Mouse (Mus musculus) heart, adult 2 months (tissue): ENCODE results near the gene Akap12. TPM values are rescaled to one million over a fixed set of nuclear protein-coding genes. Genes with fewer than 3 reads are reported as not detected.

Experiments
- DNase-seq, 2 experiments: peaks; one replicate each; pipeline ENCODE4 v3.0.0; 2021
- H3K27ac ChIP-seq: fragments of 200-600 bp; 2 replicates; pipeline ENCODE4 v1.8.1; 2022
- H3K27me3 ChIP-seq: fragments of 200-500 bp; 2 replicates; pipeline ENCODE4 v1.6.1; 2012; ENCODE audit warnings: mild to moderate bottlenecking, low read length, inconsistent platforms, mixed read lengths; ENCODE audit not compliant: control insufficient read depth, insufficient read depth
- H3K36me3 ChIP-seq: fragments of 200-500 bp; 2 replicates; pipeline ENCODE4 v1.6.1; 2012; ENCODE audit warnings: low read length, inconsistent platforms; ENCODE audit not compliant: control insufficient read depth, insufficient read depth
- H3K4me1 ChIP-seq: fragments of 200-500 bp; 2 replicates; pipeline ENCODE4 v1.6.1; 2011; ENCODE audit warnings: low read length; ENCODE audit not compliant: control insufficient read depth, insufficient read depth
- H3K4me3 ChIP-seq: fragments of 200-600 bp; 2 replicates; pipeline ENCODE4 v1.8.1; 2022
- H3K79me2 ChIP-seq: fragments of 200-500 bp; replicated peaks from 2 replicates; pipeline ENCODE4 v1.6.1; 2012; ENCODE audit warnings: mild to moderate bottlenecking, inconsistent platforms, low read length, moderate library complexity, mixed read lengths; ENCODE audit not compliant: control insufficient read depth, insufficient read depth
- H3K9ac ChIP-seq: fragments of 200-500 bp; 2 replicates; pipeline ENCODE4 v1.6.1; 2012; ENCODE audit warnings: low read depth, mild to moderate bottlenecking, control low read depth, inconsistent platforms, low read length, mixed read lengths
- CTCF ChIP-seq: fragments of 200-600 bp; IDR thresholded peaks from 2 replicates; pipeline ENCODE4 v1.8.1; 2022; ENCODE audit warnings: antibody characterized with exemption, mild to moderate bottlenecking, moderate library complexity
- EP300 ChIP-seq: fragments of 200-500 bp; IDR thresholded peaks from 2 replicates; pipeline ENCODE4 v1.6.1; 2011; ENCODE audit warnings: low read depth, low read length, control low read depth; ENCODE audit not compliant: insufficient read depth
- POLR2A ChIP-seq: fragments of 200-500 bp; IDR thresholded peaks from 2 replicates; pipeline ENCODE4 v1.6.1; 2011; ENCODE audit warnings: mild to moderate bottlenecking, low read depth, low read length, control low read depth; ENCODE audit not compliant: insufficient read depth
- WGBS: fragments of 180-500 bp; shearing (Covaris S2); methylation state at CpG from one replicate; pipeline ENCODE4 v1.1.7; 2018; 5-methylcytosine and 5-hydroxymethylcytosine counted together
- intact Hi-C: fragments of 180-260 bp; cut with DNase I; formaldehyde crosslinking; loops from one replicate; pipeline ENCODE4 v1.15.1; 2025
- polyA plus RNA-seq: library from polyadenylated mRNA; depleted of rRNA; stranded (reverse); fragments of >200 nt; gene quantifications from 2 replicates; pipeline ENCODE4 v1.2.3, GENCODE M21; 2012
- total RNA-seq, 2 experiments: library from RNA; stranded (reverse); gene quantifications; 2 replicates each; pipeline ENCODE4 v1.2.3; 2021

Gene Akap12
- total and polyA plus RNA-seq, 3 experiments = 7.5 to 28.0 (median 17.4) TPM

DNA sequence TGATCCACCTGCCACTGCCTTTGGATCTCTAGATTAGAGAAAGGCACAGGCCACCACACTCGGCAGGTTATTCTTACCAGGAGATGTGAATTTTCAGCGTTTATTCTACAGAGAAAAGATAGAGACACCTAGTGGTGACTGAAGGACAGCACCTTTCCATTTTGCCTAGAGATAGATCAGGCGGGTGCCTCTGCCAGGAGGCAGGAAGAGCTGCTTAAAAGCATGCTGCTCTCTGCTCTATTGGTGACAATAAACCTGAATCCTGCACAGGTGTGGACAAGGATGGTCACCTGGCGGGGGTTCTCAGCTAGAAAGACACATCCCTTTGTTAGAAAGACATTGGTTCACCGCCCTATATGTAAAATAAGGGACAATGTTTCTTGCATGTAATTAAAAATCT is 105.8 kb downstream of the Akap12 start:
- Histone ChIP-seq H3K27me3 (no peaks in the 10 kb centered on the region), H3K9ac (no peak overlapping the region), H3K4me3 (no peak overlapping the region), H3K27ac (no peak overlapping the region), H3K36me3 (no peaks in the 10 kb centered on the region), H3K4me1 (peaks cover 6% of the 10 kb centered on the region), H3K79me2 (no peaks in the 10 kb centered on the region; the same call in 1 of the 2 replicates)
- DNase-seq = no peak
- 46% methylated on average over 5 of the region's 5 CpGs for WGBS
- intact Hi-C loops = loop anchor here (10.0 kb wide), 1 partner anchor 837 kb away; no protein-coding TSS in a partner anchor
- TF ChIP-seq POLR2A = no peak
- TF ChIP-seq EP300 = no peak
- TF ChIP-seq CTCF = peak; percentile 83

DNA sequence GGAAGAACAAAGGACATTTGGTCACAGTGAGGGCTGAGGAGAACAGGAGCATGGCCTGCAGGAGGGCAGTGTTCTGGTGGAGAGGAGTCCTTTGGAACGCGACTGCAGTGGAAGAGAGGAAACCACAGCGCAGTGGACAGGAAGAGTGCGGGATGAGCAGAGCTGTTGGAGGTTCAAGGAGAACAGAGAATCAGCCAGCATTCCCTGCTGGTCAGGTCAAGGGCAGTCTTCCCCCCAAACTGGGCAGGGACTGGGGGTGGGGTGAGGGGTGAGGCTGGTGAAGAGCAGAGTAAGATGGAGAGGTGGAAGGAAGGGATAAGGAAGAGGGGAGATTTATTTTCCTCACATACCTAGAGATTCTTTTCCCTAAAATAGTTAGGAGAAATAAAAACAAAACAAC is 107.4 kb downstream of the Akap12 start:
- Histone ChIP-seq H3K27me3 (no peaks in the 10 kb centered on the region), H3K36me3 (no peaks in the 10 kb centered on the region), H3K4me1 (peaks cover 6% of the 10 kb centered on the region), H3K27ac (no peak overlapping the region), H3K9ac (no peak overlapping the region), H3K4me3 (no peak overlapping the region), H3K79me2 (no peaks in the 10 kb centered on the region; the same call in 1 of the 2 replicates)
- no peak for TF ChIP-seq CTCF
- no peak for TF ChIP-seq EP300
- no peak for TF ChIP-seq POLR2A
- 87% methylated on average over 4 of the region's 4 CpGs for WGBS
- intact Hi-C loops = loop anchor here (10.0 kb wide), 1 partner anchor 839 kb away; no protein-coding TSS in a partner anchor
- DNase-seq = no peak

- TF ChIP-seq EP300 (no peak), CTCF (no peak), POLR2A (no peak)
- H3K27me3 ChIP-seq = no peaks in the 10 kb centered on the region
- intact Hi-C loops = loop anchor here (10.0 kb wide), 1 partner anchor 839 kb away; no protein-coding TSS in a partner anchor
- peaks cover 6% of the 10 kb centered on the region for H3K4me1 ChIP-seq
- H3K9ac ChIP-seq = no peak overlapping the region
- no peak overlapping the region for H3K27ac ChIP-seq
- no peaks in the 10 kb centered on the region for H3K36me3 ChIP-seq
- no peak overlapping the region for H3K4me3 ChIP-seq
- H3K79me2 ChIP-seq = no peaks in the 10 kb centered on the region; the same call in none of the 2 replicates
- 93% methylated on average over 7 of the region's 7 CpGs for WGBS
- no peak for DNase-seq
Observed at GRCm38 (mm10) chr10:4374239-4374638, 108.1 kb downstream of the Akap12 start.

DNA sequence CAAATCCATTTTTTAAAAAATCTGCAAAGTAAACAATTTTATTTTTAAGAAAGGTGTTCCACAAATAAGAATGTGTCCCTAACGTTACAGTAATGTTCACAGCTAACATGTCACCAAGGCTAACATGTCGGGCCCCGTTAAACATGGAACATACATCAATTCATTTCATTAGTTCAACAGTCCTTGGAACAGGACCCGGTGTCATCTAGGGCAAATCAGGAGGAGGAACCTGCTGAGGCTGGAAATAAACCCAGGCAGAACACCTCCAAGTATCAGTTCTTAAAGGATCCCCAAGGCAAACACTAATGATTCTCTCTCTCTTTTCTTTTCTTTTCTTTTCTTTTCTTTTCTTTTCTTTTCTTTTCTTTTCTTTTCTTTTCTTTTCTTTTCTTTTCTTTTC is 108.6 kb downstream of the Akap12 start:
- 90% methylated on average over 4 of the region's 4 CpGs for WGBS
- no peaks in the 10 kb centered on the region for H3K36me3 ChIP-seq
- no peaks in the 10 kb centered on the region; the same call in none of the 2 replicates for H3K79me2 ChIP-seq
- H3K27ac ChIP-seq = no peak overlapping the region
- intact Hi-C loops = loop anchor here (10.0 kb wide), 1 partner anchor 840 kb away; no protein-coding TSS in a partner anchor
- H3K27me3 ChIP-seq = no peaks in the 10 kb centered on the region
- TF ChIP-seq EP300 = no peak
- TF ChIP-seq POLR2A = no peak
- no peak for TF ChIP-seq CTCF
- H3K4me3 ChIP-seq = no peak overlapping the region
- DNase-seq = no peak
- no peak overlapping the region for H3K9ac ChIP-seq
- peaks cover 6% of the 10 kb centered on the region for H3K4me1 ChIP-seq

GRCm38 (mm10) chr10:4375267-4375666 is 109.1 kb downstream of the Akap12 start:
- Histone ChIP-seq H3K79me2 (no peaks in the 10 kb centered on the region; the same call in none of the 2 replicates), H3K4me1 (peaks cover 6% of the 10 kb centered on the region), H3K27ac (no peak overlapping the region), H3K4me3 (no peak overlapping the region), H3K9ac (no peak overlapping the region), H3K36me3 (no peaks in the 10 kb centered on the region), H3K27me3 (no peaks in the 10 kb centered on the region)
- 76% methylated on average over 7 of the region's 7 CpGs for WGBS
- intact Hi-C loops = loop anchor here (10.0 kb wide), 1 partner anchor 840 kb away; no protein-coding TSS in a partner anchor
- TF ChIP-seq POLR2A = no peak
- TF ChIP-seq EP300 = no peak
- DNase-seq = no peak

GRCm38 (mm10) chr10:4376461-4376860 is 110.3 kb downstream of the Akap12 start:
- Histone ChIP-seq H3K4me3 (no peak overlapping the region), H3K4me1 (peaks cover 6% of the 10 kb centered on the region), H3K9ac (no peak overlapping the region; the same call in 1 of the 2 replicates), H3K27ac (peak overlapping the region; percentile 45), H3K27me3 (no peaks in the 10 kb centered on the region), H3K79me2 (peaks cover 2% of the 10 kb centered on the region), H3K36me3 (no peaks in the 10 kb centered on the region)
- TF ChIP-seq CTCF = no peak
- TF ChIP-seq EP300 = no peak
- no peak for TF ChIP-seq POLR2A
- intact Hi-C loops = loop anchor here (10.0 kb wide), 1 partner anchor 842 kb away; no protein-coding TSS in a partner anchor
- DNase-seq = peak; percentile 40 to 48
- WGBS = 41% methylated on average over 7 of the region's 7 CpGs
